In the genomic region with DNA sequence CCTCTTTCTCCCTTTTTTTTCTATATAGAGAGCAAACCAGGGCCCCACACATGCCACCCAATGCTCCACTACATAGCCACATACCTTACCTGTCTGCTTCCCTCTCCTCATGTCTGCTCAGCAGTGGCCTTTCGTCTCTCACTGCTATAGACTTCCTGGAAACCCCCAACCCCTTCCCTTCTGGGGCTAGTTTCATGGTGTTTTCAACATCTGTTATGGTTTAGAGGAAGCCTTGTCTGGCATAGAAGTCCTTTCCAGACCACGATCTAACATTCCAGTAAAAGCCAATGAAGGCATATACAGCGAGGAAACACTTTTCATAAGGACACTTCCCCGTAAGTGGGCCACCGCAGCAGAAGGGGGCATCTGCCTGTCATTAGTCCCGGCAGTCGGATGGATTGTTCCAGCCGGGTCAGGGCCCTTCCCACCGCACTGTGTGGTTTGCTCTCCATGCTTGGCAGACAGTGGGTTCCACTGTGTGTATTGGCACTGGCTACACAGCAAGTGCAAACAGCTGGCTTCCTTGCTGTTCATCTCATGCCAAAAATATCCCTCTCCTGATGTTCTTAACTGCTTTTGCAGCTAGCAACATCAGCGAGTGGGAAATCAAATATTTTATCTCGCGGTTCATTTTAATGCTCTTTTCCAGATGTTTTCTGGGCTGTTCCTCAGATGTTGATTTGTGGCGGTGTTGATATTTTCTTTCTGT, we compare ENCODE assay signal across 10 mouse cellular contexts. TPM values are rescaled to one million over a fixed set of nuclear protein-coding genes. Genes with fewer than 3 reads are reported as not detected.
DNase-seq lines count a peak whose midpoint lies in the region; ATAC-seq and TF ChIP-seq lines count a peak whose summit lies in the region.
"Had no signal": no experiment of that assay in that cellular context is flagged by ENCODE, and none has a peak within 500 bp of the region (broad histone marks: within the 10 kb centered on the region; RNA-seq: fewer than 3 reads in every experiment).

No protein-coding gene starts in this region.

- no peaks in the 10 kb centered on the region for H3K4me1 ChIP-seq in heart, embryonic 11.5 days (ENCODE audit: control insufficient read depth, insufficient read depth, low read length)
- no peaks in the 10 kb centered on the region for H3K4me1 ChIP-seq in lung, embryonic 14.5 days (ENCODE audit: insufficient read depth)
- no peaks in the 10 kb centered on the region for H3K4me1 ChIP-seq in stomach, postnatal 0 days (replicated peaks; ENCODE audit: control insufficient read depth, insufficient read depth)

- DNase-seq in heart, adult 18-20 months: peak; percentile 42 to 63
- peak; percentile 9 for DNase-seq in brain, embryonic 14.5 days (ENCODE audit: low read depth)
- DNase-seq in heart, adult 9 months (ENCODE audit: low spot score in 2 of 2): peak; percentile 42 to 56
- DNase-seq in lung, embryonic 14.5 days: peak; percentile 65
- DNase-seq in stomach, postnatal 0 days (ENCODE audit: low spot score): no peak
- DNase-seq in left cerebral cortex, adult 18-20 months (ENCODE audit: low spot score in 2 of 2): no peak

- TF ChIP-seq POLR2A in brain, embryonic 14.5 days (IDR thresholded peaks at IDR 0.05; ENCODE audit: borderline replicate concordance, extremely low read depth, insufficient read depth, insufficient read length, poor library complexity, severe bottlenecking): no peak

- no peak for TF ChIP-seq EP300 in stomach, postnatal 0 days (optimal IDR thresholded peaks at IDR 0.05)

- TF ChIP-seq CTCF in brain, embryonic 14.5 days (IDR thresholded peaks at IDR 0.05; ENCODE audit: borderline replicate concordance, extremely low read depth, insufficient read depth, insufficient read length): no peak
- no peak for TF ChIP-seq CTCF in lung, embryonic 14.5 days (IDR thresholded peaks at IDR 0.05; ENCODE audit: low read depth)
- TF ChIP-seq CTCF in stomach, postnatal 0 days (IDR thresholded peaks at IDR 0.05; ENCODE audit: low read depth): no peak

- no peaks in the 10 kb centered on the region for H3K9me3 ChIP-seq in heart, embryonic 11.5 days (replicated peaks; ENCODE audit: control insufficient read depth, low read length)
- H3K9me3 ChIP-seq in lung, embryonic 14.5 days (ENCODE audit: low read depth, low read length): no peaks in the 10 kb centered on the region
- no peaks in the 10 kb centered on the region for H3K9me3 ChIP-seq in stomach, postnatal 0 days (ENCODE audit: control insufficient read depth, low read length)

- no peak overlapping the region for H3K4me3 ChIP-seq in heart, embryonic 11.5 days (ENCODE audit: low read depth, low read length)
- H3K4me3 ChIP-seq in lung, embryonic 14.5 days (ENCODE audit: low read depth, low read length): no peak overlapping the region
- H3K4me3 ChIP-seq in stomach, postnatal 0 days (ENCODE audit: low read depth, low read length): no peak overlapping the region

- 75% methylated on average over 13 of the region's 13 CpGs for WGBS in heart, embryonic 11.5 days (ENCODE audit: insufficient replicate concordance)
- WGBS in lung, embryonic 14.5 days: 50% methylated on average over 13 of the region's 13 CpGs
- WGBS in stomach, postnatal 0 days: 62% methylated on average over 13 of the region's 13 CpGs

- H3K9ac ChIP-seq in heart, embryonic 11.5 days (ENCODE audit: low read depth, low read length): no peak overlapping the region
- H3K9ac ChIP-seq in lung, embryonic 14.5 days: no peak overlapping the region
- no peak overlapping the region for H3K9ac ChIP-seq in stomach, postnatal 0 days (ENCODE audit: low read length)

- H3K27me3 ChIP-seq in heart, embryonic 11.5 days (ENCODE audit: control insufficient read depth, insufficient read depth, low read length): no peaks in the 10 kb centered on the region; the same call in 1 of the 2 replicates
- H3K27me3 ChIP-seq in lung, embryonic 14.5 days (ENCODE audit: insufficient read depth, low read length): no peaks in the 10 kb centered on the region
- no peaks in the 10 kb centered on the region for H3K27me3 ChIP-seq in stomach, postnatal 0 days (ENCODE audit: control insufficient read depth, insufficient read depth, low read length)

- H3K4me2 ChIP-seq in heart, embryonic 11.5 days: no peak overlapping the region
- no peak overlapping the region for H3K4me2 ChIP-seq in lung, embryonic 14.5 days
- H3K4me2 ChIP-seq in stomach, postnatal 0 days (replicated peaks; ENCODE audit: low read depth): no peak overlapping the region

- H3K27ac ChIP-seq in heart, embryonic 11.5 days (ENCODE audit: low read depth, low read length): no peak overlapping the region
- H3K27ac ChIP-seq in lung, embryonic 14.5 days (ENCODE audit: low read depth): no peak overlapping the region
- H3K27ac ChIP-seq in stomach, postnatal 0 days (replicated peaks): no peak overlapping the region

- no peaks in the 10 kb centered on the region for H3K36me3 ChIP-seq in heart, embryonic 11.5 days (ENCODE audit: control insufficient read depth, insufficient read depth, low read length)
- no peaks in the 10 kb centered on the region for H3K36me3 ChIP-seq in lung, embryonic 14.5 days (ENCODE audit: insufficient read depth)
- H3K36me3 ChIP-seq in stomach, postnatal 0 days (ENCODE audit: control insufficient read depth, insufficient read depth, low read length): no peaks in the 10 kb centered on the region

- ATAC-seq in heart, embryonic 11.5 days (replicated peaks; ENCODE audit: insufficient number of reproducible peaks, low FRiP score, low TSS enrichment): no peak
- peak; percentile 82 for ATAC-seq in lung, embryonic 14.5 days (ENCODE audit: insufficient read depth)
- ATAC-seq in CD4-positive, CD25-positive, alpha-beta regulatory T cell, adult 4 months: no peak
- ATAC-seq in stomach, postnatal 0 days (ENCODE audit: low FRiP score, low TSS enrichment): no peak
- ATAC-seq: intestine, embryonic 16.5 days had no signal

RNA-seq across cellular contexts. Expression of a gene that starts 25.2 kb away (rescaled TPM):
- 10 to 100 TPM; 21.0 to 25.4 TPM for total RNA-seq in heart, adult 18-20 months (2021)
- polyA plus RNA-seq in heart, embryonic 11.5 days (2014; fragmentation: Nextera tagmentation; extraction: Ambion mirVana): 27.1 and 27.9 TPM in 2 replicates
- polyA plus RNA-seq in brain, embryonic 14.5 days (2012; rRNA removed): 60.9 and 82.0 TPM in 2 replicates
- polyA plus RNA-seq in lung, embryonic 14.5 days (2014; fragmentation: Nextera tagmentation; extraction: Ambion mirVana): 38.6 and 46.3 TPM in 2 replicates
- 10 to 100 TPM; 25.2 to 26.6 TPM for polyA plus RNA-seq in CD4-positive, CD25-positive, alpha-beta regulatory T cell, adult 4 months (2017; shearing (Covaris generic))
- 10.9 and 12.7 TPM in 2 replicates for polyA plus RNA-seq in stomach, postnatal 0 days (2015; fragmentation: Nextera tagmentation; extraction: Ambion mirVana)
- 10 to 100 TPM; 51.0 to 54.2 TPM for total RNA-seq in left cerebral cortex, adult 18-20 months (2021)

RNA-seq across cellular contexts. Expression of a gene that starts 44.8 kb away (rescaled TPM):
- under 1 TPM; 0.33 to 0.45 TPM for total RNA-seq in heart, adult 18-20 months (2021)
- polyA plus RNA-seq in heart, embryonic 11.5 days (2014; fragmentation: Nextera tagmentation; extraction: Ambion mirVana): 2.7 and 3.0 TPM in 2 replicates
- polyA plus RNA-seq in brain, embryonic 14.5 days (2012; rRNA removed): 8.6 and 10.1 TPM in 2 replicates
- 15.8 and 17.0 TPM in 2 replicates for polyA plus RNA-seq in lung, embryonic 14.5 days (2014; fragmentation: Nextera tagmentation; extraction: Ambion mirVana)
- polyA plus RNA-seq in CD4-positive, CD25-positive, alpha-beta regulatory T cell, adult 4 months (2017; shearing (Covaris generic)): under 1 TPM in 1 of 2 experiments, not detected in 1; 0.08 TPM
- polyA plus RNA-seq in stomach, postnatal 0 days (2015; fragmentation: Nextera tagmentation; extraction: Ambion mirVana): 1.3 and 1.5 TPM in 2 replicates
- 10 to 100 TPM; 39.5 to 41.4 TPM for total RNA-seq in left cerebral cortex, adult 18-20 months (2021)
- total RNA-seq: monocyte, adult 5-6 weeks had no signal

Comparison
In these comparisons a context has a peak if more than half of its experiments do, and no peak if none do; other contexts are left out.
1. DNase-seq: peak in heart, adult 18-20 months (2 of 2), brain, embryonic 14.5 days (single experiment), heart, adult 9 months (2 of 2) and lung, embryonic 14.5 days (single experiment); none in stomach, postnatal 0 days (single experiment) and left cerebral cortex, adult 18-20 months (0 of 2).